ENCODE assay signal across 25 mouse cellular contexts in genomic region chr3:117506151-117506723, GRCm38 (mm10).
DNase-seq lines count a peak whose midpoint lies in the region; ATAC-seq lines count a peak whose summit lies in the region.
"Had no signal": no experiment of that assay in that cellular context is flagged by ENCODE, and none has a peak within 500 bp of the region (broad histone marks: within the 10 kb centered on the region; RNA-seq: fewer than 3 reads in every experiment).

No protein-coding gene starts in this region.

- peak; percentile 72 for ATAC-seq in hindbrain, embryonic 12.5 days (ENCODE audit: low FRiP score)
- ATAC-seq in hindbrain, embryonic 16.5 days, result no peak
- ATAC-seq in midbrain, embryonic 12.5 days (ENCODE audit: low FRiP score, low read depth), result peak; percentile 68; the same call in 1 of the 2 replicates
- no peak for ATAC-seq in midbrain, embryonic 11.5 days (ENCODE audit: low FRiP score)
- ATAC-seq: activated CD4-positive, CD25-positive, alpha-beta regulatory T cell, adult 4 months; CD4-positive, CD25-positive, alpha-beta regulatory T cell, adult 4 months; forebrain, embryonic 13.5 days; forebrain, embryonic 15.5 days; forebrain, postnatal 0 days; Patski had no signal

- no peaks in the 10 kb centered on the region for H3K9me3 ChIP-seq in hindbrain, embryonic 12.5 days (replicated peaks)
- no peaks in the 10 kb centered on the region for H3K9me3 ChIP-seq in hindbrain, embryonic 16.5 days (ENCODE audit: control insufficient read depth, low read length)
- no peaks in the 10 kb centered on the region for H3K9me3 ChIP-seq in midbrain, embryonic 12.5 days
- no peaks in the 10 kb centered on the region for H3K9me3 ChIP-seq in midbrain, embryonic 11.5 days (ENCODE audit: control insufficient read depth, low read length)
- H3K9me3 ChIP-seq: embryonic facial prominence, embryonic 10.5 days; embryonic facial prominence, embryonic 12.5 days; forebrain, embryonic 13.5 days; forebrain, embryonic 15.5 days had no signal

- H3K27me3 ChIP-seq in hindbrain, embryonic 12.5 days, result no peaks in the 10 kb centered on the region
- H3K27me3 ChIP-seq in hindbrain, embryonic 16.5 days (replicated peaks; ENCODE audit: control insufficient read depth, insufficient read depth, low read length), result no peaks in the 10 kb centered on the region
- no peaks in the 10 kb centered on the region for H3K27me3 ChIP-seq in midbrain, embryonic 12.5 days
- H3K27me3 ChIP-seq in midbrain, embryonic 11.5 days (ENCODE audit: control insufficient read depth, insufficient read depth, low read length), result no peaks in the 10 kb centered on the region
- H3K27me3 ChIP-seq: CH12.LX; embryonic facial prominence, embryonic 12.5 days; forebrain, embryonic 13.5 days; forebrain, embryonic 15.5 days; Patski had no signal

- peak; percentile 12 for DNase-seq in embryo, embryonic 10.5 days (ENCODE audit: low spot score)
- no peak for DNase-seq in embryo, embryonic 10 days (ENCODE audit: low spot score)
- DNase-seq in midbrain, embryonic 11.5 days (ENCODE audit: low spot score, missing footprints), result no peak
- DNase-seq: adrenal gland, adult 8-10 months; adrenal gland, postnatal 14 days; adrenal gland, postnatal 36 days; B cell, adult 2 months; cerebellum, adult 11-12 months; cerebellum, adult 2 months; cerebellum, adult 9-10 months; cerebellum, postnatal 10 days; cerebellum, postnatal 25 days; forebrain, postnatal 0 days had no signal

- H3K36me3 ChIP-seq in hindbrain, embryonic 12.5 days, result no peaks in the 10 kb centered on the region
- no peaks in the 10 kb centered on the region for H3K36me3 ChIP-seq in hindbrain, embryonic 16.5 days (ENCODE audit: control insufficient read depth, insufficient read depth, low read length)
- H3K36me3 ChIP-seq in midbrain, embryonic 12.5 days, result no peaks in the 10 kb centered on the region
- no peaks in the 10 kb centered on the region for H3K36me3 ChIP-seq in midbrain, embryonic 11.5 days (ENCODE audit: control insufficient read depth, insufficient read depth, low read length)
- H3K36me3 ChIP-seq: embryonic facial prominence, embryonic 10.5 days; embryonic facial prominence, embryonic 12.5 days; forebrain, embryonic 15.5 days; G1E had no signal

- no peak overlapping the region for H3K4me2 ChIP-seq in hindbrain, embryonic 12.5 days (replicated peaks)
- H3K4me2 ChIP-seq in hindbrain, embryonic 16.5 days (ENCODE audit: low read length), result no peak overlapping the region
- no peak overlapping the region for H3K4me2 ChIP-seq in midbrain, embryonic 12.5 days (replicated peaks)
- no peak overlapping the region for H3K4me2 ChIP-seq in midbrain, embryonic 11.5 days
- H3K4me2 ChIP-seq: embryonic facial prominence, embryonic 12.5 days; forebrain, embryonic 13.5 days; forebrain, embryonic 15.5 days had no signal

- H3K4me3 ChIP-seq in hindbrain, embryonic 12.5 days, result no peak overlapping the region
- no peak overlapping the region for H3K4me3 ChIP-seq in hindbrain, embryonic 16.5 days (ENCODE audit: low read length)
- no peak overlapping the region for H3K4me3 ChIP-seq in midbrain, embryonic 12.5 days
- no peak overlapping the region for H3K4me3 ChIP-seq in midbrain, embryonic 11.5 days (ENCODE audit: low read depth, low read length)
- H3K4me3 ChIP-seq: embryonic facial prominence, embryonic 10.5 days; embryonic facial prominence, embryonic 12.5 days; forebrain, embryonic 13.5 days; forebrain, embryonic 15.5 days had no signal

- H3K4me1 ChIP-seq in hindbrain, embryonic 12.5 days, result no peaks in the 10 kb centered on the region
- no peaks in the 10 kb centered on the region for H3K4me1 ChIP-seq in hindbrain, embryonic 16.5 days (ENCODE audit: control insufficient read depth, insufficient read depth, low read depth, low read length)
- no peaks in the 10 kb centered on the region for H3K4me1 ChIP-seq in midbrain, embryonic 12.5 days
- no peaks in the 10 kb centered on the region for H3K4me1 ChIP-seq in midbrain, embryonic 11.5 days (ENCODE audit: control insufficient read depth, insufficient read depth, low read length)
- H3K4me1 ChIP-seq: embryonic facial prominence, embryonic 10.5 days; embryonic facial prominence, embryonic 12.5 days; forebrain, embryonic 13.5 days; forebrain, embryonic 15.5 days had no signal

- H3K27ac ChIP-seq in hindbrain, embryonic 12.5 days, result no peak overlapping the region
- H3K27ac ChIP-seq in hindbrain, embryonic 16.5 days (ENCODE audit: low read depth, low read length), result no peak overlapping the region
- no peak overlapping the region for H3K27ac ChIP-seq in midbrain, embryonic 12.5 days (replicated peaks)
- no peak overlapping the region for H3K27ac ChIP-seq in midbrain, embryonic 11.5 days (ENCODE audit: low read depth, low read length)
- H3K27ac ChIP-seq: embryonic facial prominence, embryonic 10.5 days; embryonic facial prominence, embryonic 12.5 days; forebrain, embryonic 13.5 days; forebrain, embryonic 15.5 days had no signal

- no peak overlapping the region for H3K9ac ChIP-seq in hindbrain, embryonic 12.5 days
- H3K9ac ChIP-seq in hindbrain, embryonic 16.5 days (ENCODE audit: low read depth, low read length), result no peak overlapping the region
- no peak overlapping the region for H3K9ac ChIP-seq in midbrain, embryonic 12.5 days (replicated peaks)
- no peak overlapping the region for H3K9ac ChIP-seq in midbrain, embryonic 11.5 days (ENCODE audit: low read length)
- H3K9ac ChIP-seq: embryonic facial prominence, embryonic 12.5 days; forebrain, embryonic 13.5 days; forebrain, embryonic 15.5 days; forebrain, postnatal 0 days had no signal

- WGBS in hindbrain, embryonic 12.5 days, result 21% methylated on average over 1 of the region's 1 CpGs
- 27% methylated on average over 1 of the region's 1 CpGs for WGBS in hindbrain, embryonic 16.5 days
- 64% methylated on average over 1 of the region's 1 CpGs for WGBS in midbrain, embryonic 12.5 days
- WGBS in midbrain, embryonic 11.5 days, result 61% methylated on average over 1 of the region's 1 CpGs

Comparison
In these comparisons a context has a peak if more than half of its experiments do, and no peak if none do; other contexts are left out.
1. ATAC-seq: peak in hindbrain, embryonic 12.5 days (single experiment) and midbrain, embryonic 12.5 days (single experiment); none in hindbrain, embryonic 16.5 days (single experiment) and midbrain, embryonic 11.5 days (single experiment).